Mouse (Mus musculus) liver, adult 2 months (tissue): Measurements from ENCODE around the gene Mdga2. TPM values are rescaled to one million over a fixed set of nuclear protein-coding genes. Genes with fewer than 3 reads are reported as not detected.

Experiments used
- DNase-seq: peaks from one replicate; pipeline ENCODE4 v3.0.0-alpha.2; 2011; ENCODE audit warnings: low read depth, low spot score; ENCODE audit errors: extremely low read depth
- H3K27ac ChIP-seq: fragments of 200-500 bp; replicated peaks from 2 replicates; pipeline ENCODE4 v1.5.1; 2012; ENCODE audit warnings: low read depth, mild to moderate bottlenecking, control low read depth, inconsistent platforms, low read length; ENCODE audit not compliant: insufficient read depth
- H3K27me3 ChIP-seq: fragments of 200-500 bp; 2 replicates; pipeline ENCODE4 v1.6.1; 2012; ENCODE audit warnings: mild to moderate bottlenecking, moderate library complexity, low read length, inconsistent platforms; ENCODE audit not compliant: control insufficient read depth, insufficient read depth
- H3K36me3 ChIP-seq: fragments of 200-500 bp; 2 replicates; pipeline ENCODE4 v1.6.1; 2012; ENCODE audit warnings: low read length, inconsistent platforms; ENCODE audit not compliant: control insufficient read depth, insufficient read depth
- H3K4me1 ChIP-seq: fragments of 200-500 bp; 2 replicates; pipeline ENCODE4 v1.6.1; 2011; ENCODE audit warnings: low read length; ENCODE audit not compliant: control insufficient read depth, insufficient read depth
- H3K4me3 ChIP-seq: fragments of 200-500 bp; 2 replicates; pipeline ENCODE4 v1.5.1; 2011; ENCODE audit warnings: low read depth, mild to moderate bottlenecking, control low read depth, low read length, moderate library complexity; ENCODE audit not compliant: insufficient read depth
- H3K79me2 ChIP-seq: fragments of 200-500 bp; 2 replicates; pipeline ENCODE4 v1.6.1; 2012; ENCODE audit warnings: inconsistent platforms, mild to moderate bottlenecking, low read length, moderate library complexity; ENCODE audit not compliant: control insufficient read depth, insufficient read depth
- H3K9ac ChIP-seq: fragments of 200-500 bp; 2 replicates; pipeline ENCODE4 v1.6.1; 2012; ENCODE audit warnings: low read depth, mild to moderate bottlenecking, control low read depth, inconsistent platforms, low read length
- CTCF ChIP-seq: fragments of 200-500 bp; IDR thresholded peaks from 2 replicates; pipeline ENCODE4 v1.5.1; 2011; ENCODE audit warnings: low read depth, low read length, control low read depth
- POLR2A ChIP-seq: fragments of 200-500 bp; IDR thresholded peaks from 2 replicates; pipeline ENCODE4 v1.6.1; 2011; ENCODE audit warnings: low read length, control low read depth; ENCODE audit not compliant: insufficient read depth; ENCODE audit errors: extremely low read depth
- WGBS: fragments of 180-500 bp; shearing (Covaris S2); methylation state at CpG from one replicate; pipeline ENCODE4 v1.1.7; 2018; 5-methylcytosine and 5-hydroxymethylcytosine counted together
- polyA plus RNA-seq: library from polyadenylated mRNA; depleted of rRNA; stranded (reverse); fragments of >200 nt; gene quantifications from 2 replicates; pipeline ENCODE4 v1.2.3, GENCODE M21; 2012
- total RNA-seq: library from RNA; depleted of rRNA; stranded (reverse); fragments of >200 nt; gene quantifications from 2 replicates; pipeline ENCODE4 v1.2.3, GENCODE M21; 2014

The Mdga2 gene
- total and polyA plus RNA-seq, 2 experiments: not detected

DNA sequence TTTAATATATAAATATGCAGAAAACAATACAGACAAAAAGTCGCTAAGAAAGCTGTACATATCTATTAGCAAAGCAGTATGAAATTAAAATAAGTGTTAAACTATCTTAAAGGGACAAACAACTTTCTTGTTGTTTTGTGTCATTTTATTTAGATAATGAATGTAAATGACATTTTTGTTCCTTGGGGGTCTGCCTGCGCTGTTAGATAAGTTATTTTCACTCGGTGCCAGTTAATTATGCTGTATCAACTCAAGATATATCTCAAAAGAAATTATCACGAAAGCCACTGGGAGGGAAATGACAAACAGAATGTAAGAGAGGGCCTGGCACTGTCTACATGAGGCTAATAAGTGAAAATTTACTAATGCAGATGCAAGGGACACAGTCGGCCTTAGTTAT is 306.6 kb downstream of the Mdga2 start:
- Histone ChIP-seq H3K36me3 (no peaks in the 10 kb centered on the region), H3K27ac (no peak overlapping the region), H3K27me3 (no peaks in the 10 kb centered on the region), H3K4me1 (no peaks in the 10 kb centered on the region), H3K79me2 (no peaks in the 10 kb centered on the region), H3K9ac (no peak overlapping the region), H3K4me3 (no peak overlapping the region)
- no peak for DNase-seq
- TF ChIP-seq CTCF: no peak
- no peak for TF ChIP-seq POLR2A
- WGBS: 78% methylated on average over 5 of the region's 5 CpGs

DNA sequence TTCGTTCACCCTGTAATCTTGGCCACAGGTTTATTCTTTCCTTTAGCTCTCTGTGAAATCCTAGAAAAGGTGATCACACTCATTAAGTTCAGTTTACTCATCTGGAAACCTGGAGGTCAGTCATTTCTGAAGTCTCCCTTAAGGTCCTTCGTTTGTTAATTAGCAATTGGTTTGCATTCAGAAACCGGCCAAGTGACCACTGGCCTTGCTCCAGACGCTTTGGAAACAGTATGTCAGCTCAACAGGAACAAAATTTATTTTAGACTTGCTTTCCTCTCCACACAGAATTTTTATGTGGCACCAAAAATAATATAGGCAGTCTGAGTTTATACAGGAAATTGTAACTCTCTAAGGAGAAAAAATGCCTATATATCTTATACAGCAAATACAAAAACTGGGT is 323.0 kb downstream of the Mdga2 start:
- no peak overlapping the region for H3K27ac ChIP-seq
- TF ChIP-seq CTCF (no peak), POLR2A (no peak)
- no peak overlapping the region for H3K4me3 ChIP-seq
- H3K9ac ChIP-seq: no peak overlapping the region
- 70% methylated on average over 4 of the region's 4 CpGs for WGBS
- no peaks in the 10 kb centered on the region for H3K27me3 ChIP-seq
- no peak for DNase-seq
- H3K36me3 ChIP-seq: no peaks in the 10 kb centered on the region
- no peaks in the 10 kb centered on the region for H3K4me1 ChIP-seq
- no peaks in the 10 kb centered on the region for H3K79me2 ChIP-seq

DNA sequence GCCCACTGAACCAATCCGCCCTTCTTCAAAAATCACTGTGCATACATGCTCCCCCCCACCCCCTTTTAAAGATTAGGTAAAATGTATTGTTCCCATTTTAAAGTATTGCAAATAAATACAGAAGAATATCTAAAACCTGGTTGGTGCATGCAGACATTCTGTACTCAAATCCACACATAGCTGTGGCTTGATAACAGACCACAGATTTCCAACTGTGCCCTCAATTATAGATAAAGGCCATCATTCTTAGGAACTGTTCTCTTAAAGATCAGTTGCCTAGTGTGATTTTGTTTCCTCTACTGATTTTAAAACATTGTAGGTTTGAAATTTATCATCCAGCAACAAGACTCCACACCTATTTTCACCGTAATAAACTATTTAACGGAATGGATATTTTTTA is 325.6 kb downstream of the Mdga2 start:
- no peaks in the 10 kb centered on the region for H3K4me1 ChIP-seq
- H3K9ac ChIP-seq: no peak overlapping the region
- WGBS: 94% methylated on average over 3 of the region's 3 CpGs
- no peaks in the 10 kb centered on the region for H3K27me3 ChIP-seq
- no peaks in the 10 kb centered on the region for H3K36me3 ChIP-seq
- no peak for DNase-seq
- H3K79me2 ChIP-seq: no peaks in the 10 kb centered on the region
- H3K4me3 ChIP-seq: no peak overlapping the region
- no peak for TF ChIP-seq CTCF
- no peak for TF ChIP-seq POLR2A
- no peak overlapping the region for H3K27ac ChIP-seq

DNA sequence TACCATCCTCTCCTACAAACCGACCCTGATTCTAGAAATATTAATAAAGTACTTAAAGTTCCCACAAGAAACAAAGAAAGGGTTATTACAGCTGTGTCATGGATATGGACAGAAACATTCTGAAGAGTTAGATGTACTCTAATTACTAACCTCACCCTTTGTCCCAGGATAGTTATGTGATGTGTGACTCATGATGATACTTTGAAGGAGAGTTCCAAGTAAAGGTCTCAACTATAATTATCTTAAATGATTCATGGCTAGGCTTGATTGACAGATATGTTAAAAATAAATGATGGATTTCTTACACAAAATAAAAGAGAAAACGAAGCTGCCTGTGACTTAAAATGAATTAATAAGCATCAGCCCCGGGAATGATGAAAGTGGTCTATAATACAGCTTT is 332.1 kb downstream of the Mdga2 start:
- WGBS: 77% methylated on average over 3 of the region's 3 CpGs
- no peaks in the 10 kb centered on the region for H3K27me3 ChIP-seq
- TF ChIP-seq CTCF: no peak
- TF ChIP-seq POLR2A: no peak
- no peak for DNase-seq
- no peaks in the 10 kb centered on the region for H3K4me1 ChIP-seq
- no peak overlapping the region for H3K4me3 ChIP-seq
- H3K79me2 ChIP-seq: no peaks in the 10 kb centered on the region
- H3K36me3 ChIP-seq: no peaks in the 10 kb centered on the region
- no peak overlapping the region for H3K27ac ChIP-seq
- no peak overlapping the region for H3K9ac ChIP-seq

DNA sequence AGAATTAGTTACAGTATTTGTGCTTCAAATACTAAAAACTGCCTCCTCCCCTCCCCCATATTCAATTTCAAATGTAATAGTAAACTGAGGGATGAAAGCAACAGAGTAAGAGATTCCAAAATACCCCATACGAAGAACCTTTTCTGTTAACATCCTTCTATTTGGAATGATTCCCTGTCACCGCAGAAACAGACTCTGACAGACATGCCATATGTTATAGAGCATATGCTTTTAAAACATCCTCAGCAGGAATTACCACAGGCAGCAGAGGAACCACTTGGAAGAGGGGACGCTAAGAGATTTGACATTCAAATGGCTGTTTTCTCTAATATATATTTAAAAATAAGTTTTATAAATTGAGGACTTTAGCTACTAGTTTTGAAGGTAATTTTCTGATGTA is 333.1 kb downstream of the Mdga2 start:
- Histone ChIP-seq H3K27ac (no peak overlapping the region), H3K27me3 (no peaks in the 10 kb centered on the region), H3K9ac (no peak overlapping the region), H3K36me3 (no peaks in the 10 kb centered on the region), H3K4me1 (no peaks in the 10 kb centered on the region), H3K4me3 (no peak overlapping the region), H3K79me2 (no peaks in the 10 kb centered on the region)
- no peak for DNase-seq
- 78% methylated on average over 3 of the region's 3 CpGs for WGBS
- TF ChIP-seq CTCF (no peak), POLR2A (no peak)

DNA sequence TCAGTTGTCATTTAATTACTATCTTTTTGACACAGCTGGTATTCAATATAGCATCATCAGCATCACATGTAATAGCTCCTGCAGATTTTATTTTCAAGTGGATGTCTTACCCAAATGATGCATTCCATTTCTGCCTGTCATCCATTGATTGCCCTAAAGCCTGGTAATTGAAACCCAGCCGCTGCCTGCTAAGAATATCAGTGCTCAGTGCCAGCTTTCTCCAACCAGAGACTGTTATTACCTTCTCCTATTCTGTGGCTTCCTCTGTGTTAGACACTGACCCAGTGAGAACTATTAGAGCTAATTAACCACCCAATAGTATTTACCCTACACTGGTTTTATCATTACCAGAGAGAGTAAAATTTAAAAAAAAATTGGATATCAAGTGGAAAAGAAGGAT is 333.7 kb downstream of the Mdga2 start:
- TF ChIP-seq CTCF (no peak), POLR2A (no peak)
- Histone ChIP-seq H3K27ac (no peak overlapping the region), H3K79me2 (no peaks in the 10 kb centered on the region), H3K36me3 (no peaks in the 10 kb centered on the region), H3K9ac (no peak overlapping the region), H3K27me3 (no peaks in the 10 kb centered on the region), H3K4me1 (no peaks in the 10 kb centered on the region), H3K4me3 (no peak overlapping the region)
- DNase-seq: no peak
- 62% methylated on average over 1 of the region's 1 CpGs for WGBS
